Comparison of ENCODE assay signal across 21 mouse cellular contexts in genomic region chr6:141615348-141615747, GRCm38 (mm10). TPM values are rescaled to one million over a fixed set of nuclear protein-coding genes. Genes with fewer than 3 reads are reported as not detected.
"Had no signal": no experiment of that assay in that cellular context is flagged by ENCODE, and none has a peak within 500 bp of the region (broad histone marks: within the 10 kb centered on the region; RNA-seq: fewer than 3 reads in every experiment).

No protein-coding gene starts in this region.

- DNase-seq: lung, embryonic 14.5 days; lung, postnatal 10 days; lung, postnatal 4 days; midbrain, embryonic 14.5 days; spleen, adult 18-20 months; thymus, adult 2 months; thymus, postnatal 25 days had no signal

- H3K27ac ChIP-seq: kidney, embryonic 15.5 days; left cerebral cortex, adult 2 months; limb, embryonic 15.5 days; midbrain, embryonic 10.5 days; neural tube, embryonic 15.5 days; stomach, embryonic 15.5 days had no signal

- H3K9ac ChIP-seq: kidney, embryonic 15.5 days; limb, embryonic 15.5 days; lung, embryonic 14.5 days; neural tube, embryonic 15.5 days; stomach, embryonic 15.5 days had no signal

- H3K36me3 ChIP-seq: kidney, embryonic 15.5 days; limb, embryonic 15.5 days; midbrain, embryonic 10.5 days; neural tube, embryonic 15.5 days; stomach, embryonic 15.5 days had no signal

- H3K4me2 ChIP-seq: kidney, embryonic 15.5 days; limb, embryonic 15.5 days; lung, embryonic 14.5 days; neural tube, embryonic 15.5 days; stomach, embryonic 15.5 days had no signal

- H3K4me3 ChIP-seq: kidney, embryonic 15.5 days; left cerebral cortex, adult 2 months; limb, embryonic 15.5 days; midbrain, embryonic 10.5 days; myocyte; neural tube, embryonic 15.5 days; stomach, embryonic 15.5 days had no signal

- H3K9me3 ChIP-seq: kidney, embryonic 15.5 days; limb, embryonic 15.5 days; midbrain, embryonic 10.5 days; neural tube, embryonic 15.5 days; stomach, embryonic 15.5 days had no signal

- H3K4me1 ChIP-seq: kidney, embryonic 15.5 days; limb, embryonic 15.5 days; midbrain, embryonic 10.5 days; neural tube, embryonic 15.5 days; stomach, embryonic 15.5 days had no signal

- H3K27me3 ChIP-seq: kidney, embryonic 15.5 days; limb, embryonic 15.5 days; neural tube, embryonic 15.5 days; stomach, embryonic 15.5 days had no signal

- ATAC-seq: inflammation-experienced regulatory T-cells, adult 6 months; intestine, postnatal 0 days had no signal

RNA-seq across cellular contexts. Expression of gene Slco1b2, which starts 14.0 kb away (rescaled TPM):
- total RNA-seq: left cerebral cortex, postnatal 14 days; megakaryocyte, adult 5-6 weeks had no signal
- polyA plus RNA-seq: inflammation-experienced regulatory T-cells, adult 6 months; limb, embryonic 11.5 days; limb, embryonic 15.5 days; lung, embryonic 14.5 days; midbrain, embryonic 10.5 days; midbrain, embryonic 14.5 days; myocyte; neural tube, embryonic 15.5 days; testis, adult 2 months; thymus, adult 2 months; urinary bladder, adult 2 months had no signal
